Mouse (Mus musculus) ES-Bruce4 (cell line): ENCODE results near the gene Osbpl2. TPM values are rescaled to one million over a fixed set of nuclear protein-coding genes. Genes with fewer than 3 reads are reported as not detected.

Experiments used
- H3K27ac ChIP-seq: 2 replicates; pipeline ENCODE4 v1.5.1; 2012; ENCODE audit warnings: low read length, inconsistent platforms; ENCODE audit not compliant: insufficient read depth
- H3K27me3 ChIP-seq: 2 replicates; pipeline ENCODE4 v1.6.1; 2012; ENCODE audit warnings: mild to moderate bottlenecking, low read length, inconsistent platforms; ENCODE audit not compliant: control insufficient read depth, poor library complexity, insufficient read depth, severe bottlenecking
- H3K36me3 ChIP-seq: 2 replicates; pipeline ENCODE4 v1.6.1; 2012; ENCODE audit warnings: inconsistent platforms, mild to moderate bottlenecking, low read length, moderate library complexity; ENCODE audit not compliant: control insufficient read depth, poor library complexity, insufficient read depth, severe bottlenecking
- H3K4me1 ChIP-seq: one replicate; pipeline ENCODE4 v1.8.1; 2011; ENCODE audit warnings: low read length; ENCODE audit not compliant: control insufficient read depth, insufficient read depth
- H3K4me3 ChIP-seq: 2 replicates; pipeline ENCODE4 v1.5.1; 2011; ENCODE audit warnings: low read depth, mild to moderate bottlenecking, low read length
- H3K9ac ChIP-seq: 2 replicates; pipeline ENCODE4 v1.6.1; 2012; ENCODE audit warnings: low read depth, mild to moderate bottlenecking, inconsistent platforms; ENCODE audit not compliant: poor library complexity, severe bottlenecking
- H3K9me3 ChIP-seq: replicated peaks from 2 replicates; pipeline ENCODE4 v1.6.1; 2012; ENCODE audit warnings: mild to moderate bottlenecking, low read length, inconsistent platforms; ENCODE audit not compliant: control insufficient read depth, poor library complexity, insufficient read depth, severe bottlenecking
- CTCF ChIP-seq: IDR thresholded peaks from one replicate; pipeline ENCODE4 v1.8.1; 2011; ENCODE audit warnings: low read depth, low read length
- EP300 ChIP-seq: IDR thresholded peaks from 2 replicates; pipeline ENCODE4 v1.6.1; 2011; ENCODE audit warnings: low read depth, low read length; ENCODE audit not compliant: insufficient read depth
- POLR2A ChIP-seq: IDR thresholded peaks from one replicate; pipeline ENCODE4 v1.8.1; 2011; ENCODE audit warnings: low read length; ENCODE audit not compliant: insufficient read depth
- polyA plus RNA-seq: library from polyadenylated mRNA; stranded (reverse); fragments of >200 nt; gene quantifications from 2 replicates; pipeline ENCODE4 v1.2.4, GENCODE M21; 2011; ENCODE audit warnings: low read depth; ENCODE audit not compliant: missing spikeins, insufficient read depth, insufficient read length

The Osbpl2 gene
- polyA plus RNA-seq, 1 experiment: 18.9 TPM

- H3K9ac ChIP-seq: no peak overlapping the region
- no peaks in the 10 kb centered on the region for H3K9me3 ChIP-seq
- peaks cover 86% of the 10 kb centered on the region for H3K36me3 ChIP-seq
- no peaks in the 10 kb centered on the region for H3K4me1 ChIP-seq
- H3K27ac ChIP-seq: no peak overlapping the region
- no peaks in the 10 kb centered on the region for H3K27me3 ChIP-seq
- TF ChIP-seq POLR2A: no peak
- no peak for TF ChIP-seq EP300
- TF ChIP-seq CTCF: no peak
- no peak overlapping the region for H3K4me3 ChIP-seq
Measured at GRCm38 (mm10) chr2:180181542-180181941, 62.4 kb downstream of the Osbpl2 start.

GRCm38 (mm10) chr2:180184011-180184751 is 65.1 kb downstream of the Osbpl2 start:
- no peak overlapping the region for H3K4me3 ChIP-seq
- H3K4me1 ChIP-seq: no peaks in the 10 kb centered on the region
- no peaks in the 10 kb centered on the region for H3K9me3 ChIP-seq
- peaks cover 75% of the 10 kb centered on the region for H3K36me3 ChIP-seq
- TF ChIP-seq CTCF (no peak), EP300 (no peak), POLR2A (no peak)
- H3K27ac ChIP-seq: no peak overlapping the region
- H3K9ac ChIP-seq: no peak overlapping the region
- H3K27me3 ChIP-seq: no peaks in the 10 kb centered on the region

GRCm38 (mm10) chr2:180184752-180185109 is 65.6 kb downstream of the Osbpl2 start:
- H3K9ac ChIP-seq: no peak overlapping the region
- H3K4me3 ChIP-seq: no peak overlapping the region
- H3K27me3 ChIP-seq: no peaks in the 10 kb centered on the region
- H3K9me3 ChIP-seq: no peaks in the 10 kb centered on the region
- peaks cover 77% of the 10 kb centered on the region for H3K36me3 ChIP-seq
- no peak overlapping the region for H3K27ac ChIP-seq
- no peaks in the 10 kb centered on the region for H3K4me1 ChIP-seq
- no peak for TF ChIP-seq EP300
- no peak for TF ChIP-seq CTCF
- TF ChIP-seq POLR2A: no peak

GRCm38 (mm10) chr2:180185686-180186085 is 66.6 kb downstream of the Osbpl2 start:
- no peaks in the 10 kb centered on the region for H3K4me1 ChIP-seq
- no peak overlapping the region for H3K27ac ChIP-seq
- peaks cover 73% of the 10 kb centered on the region for H3K36me3 ChIP-seq
- H3K9me3 ChIP-seq: no peaks in the 10 kb centered on the region
- no peak overlapping the region for H3K4me3 ChIP-seq
- no peak overlapping the region for H3K9ac ChIP-seq
- H3K27me3 ChIP-seq: no peaks in the 10 kb centered on the region
- TF ChIP-seq EP300 (no peak), CTCF (no peak), POLR2A (no peak)

- no peak overlapping the region for H3K27ac ChIP-seq
- H3K27me3 ChIP-seq: no peaks in the 10 kb centered on the region
- no peaks in the 10 kb centered on the region for H3K4me1 ChIP-seq
- no peak for TF ChIP-seq CTCF
- TF ChIP-seq EP300: no peak
- TF ChIP-seq POLR2A: no peak
- no peak overlapping the region for H3K9ac ChIP-seq
- no peaks in the 10 kb centered on the region for H3K9me3 ChIP-seq
- no peak overlapping the region for H3K4me3 ChIP-seq
- H3K36me3 ChIP-seq: peaks cover 71% of the 10 kb centered on the region
Measured at GRCm38 (mm10) chr2:180187362-180187761, 68.3 kb downstream of the Osbpl2 start.

- H3K36me3 ChIP-seq: peaks cover 61% of the 10 kb centered on the region
- H3K27me3 ChIP-seq: no peaks in the 10 kb centered on the region
- no peak overlapping the region for H3K4me3 ChIP-seq
- no peaks in the 10 kb centered on the region for H3K9me3 ChIP-seq
- H3K9ac ChIP-seq: no peak overlapping the region
- no peak overlapping the region for H3K27ac ChIP-seq
- H3K4me1 ChIP-seq: no peaks in the 10 kb centered on the region
- TF ChIP-seq CTCF (no peak), POLR2A (no peak), EP300 (no peak)
Measured at GRCm38 (mm10) chr2:180196610-180197322, 77.7 kb downstream of the Osbpl2 start.
